Mouse (Mus musculus) ovary, postnatal 14 days (tissue): ENCODE results near the gene Helz.
"Not testable (repeated sequence)": the region's sequence is repeated elsewhere in the genome, so short reads cannot be mapped to it uniquely, and the experiment has no call there.

Experiments
- DNase-seq: peaks from one replicate; pipeline ENCODE4 v3.0.0; 2022; ENCODE audit warnings: low spot score

Gene Helz

GRCm38 (mm10) chr11:107548204-107548975 lies 660 bp downstream of the Helz start:
- peak; percentile 11 for DNase-seq

- no peak for DNase-seq
Measured at GRCm38 (mm10) chr11:107559874-107560273, 12.1 kb downstream of the Helz start.

- DNase-seq, result no peak
Measured at GRCm38 (mm10) chr11:107567431-107567830, 19.7 kb downstream of the Helz start.

- no peak for DNase-seq
Measured at GRCm38 (mm10) chr11:107568466-107568995, 20.8 kb downstream of the Helz start.

- not testable (repeated sequence) for DNase-seq
Measured at GRCm38 (mm10) chr11:107570891-107571290, 23.2 kb downstream of the Helz start.

GRCm38 (mm10) chr11:107571318-107571717 lies 23.6 kb downstream of the Helz start:
- no peak for DNase-seq

- DNase-seq, result no peak
Measured at GRCm38 (mm10) chr11:107572551-107572950, 24.8 kb downstream of the Helz start.

GRCm38 (mm10) chr11:107573061-107573692 lies 25.4 kb downstream of the Helz start:
- peak; percentile 33 for DNase-seq

- DNase-seq, result peak; percentile 23
Measured at GRCm38 (mm10) chr11:107573847-107574246, 26.1 kb downstream of the Helz start.

GRCm38 (mm10) chr11:107574811-107575705 lies 27.3 kb downstream of the Helz start:
- DNase-seq, result no peak

GRCm38 (mm10) chr11:107576186-107576585 lies 28.5 kb downstream of the Helz start:
- DNase-seq, result no peak

- no peak for DNase-seq
Measured at GRCm38 (mm10) chr11:107577400-107577799, 29.7 kb downstream of the Helz start.

- DNase-seq, result no peak
Measured at GRCm38 (mm10) chr11:107578226-107578625, 30.5 kb downstream of the Helz start.

GRCm38 (mm10) chr11:107580786-107581185 lies 33.1 kb downstream of the Helz start:
- no peak for DNase-seq

- no peak for DNase-seq
Measured at GRCm38 (mm10) chr11:107584660-107585451, 37.1 kb downstream of the Helz start.

GRCm38 (mm10) chr11:107586129-107586528 lies 38.4 kb downstream of the Helz start:
- not testable (repeated sequence) for DNase-seq

GRCm38 (mm10) chr11:107587141-107587540 lies 39.4 kb downstream of the Helz start:
- no peak for DNase-seq

- DNase-seq, result no peak
Measured at GRCm38 (mm10) chr11:107592575-107592974, 44.8 kb downstream of the Helz start.

- no peak for DNase-seq
Measured at GRCm38 (mm10) chr11:107597381-107597780, 49.7 kb downstream of the Helz start.

GRCm38 (mm10) chr11:107605694-107606093 lies 58.0 kb downstream of the Helz start:
- DNase-seq, result no peak

- no peak for DNase-seq
Measured at GRCm38 (mm10) chr11:107613906-107614305, 66.2 kb downstream of the Helz start.
